Mouse (Mus musculus) right cerebral cortex, postnatal 25 days (tissue): ENCODE measurements around the gene Tlr7.

ENCODE experiments used
- DNase-seq: peaks from one replicate; pipeline ENCODE4 v3.0.0; 2022

Tlr7 gene

DNA sequence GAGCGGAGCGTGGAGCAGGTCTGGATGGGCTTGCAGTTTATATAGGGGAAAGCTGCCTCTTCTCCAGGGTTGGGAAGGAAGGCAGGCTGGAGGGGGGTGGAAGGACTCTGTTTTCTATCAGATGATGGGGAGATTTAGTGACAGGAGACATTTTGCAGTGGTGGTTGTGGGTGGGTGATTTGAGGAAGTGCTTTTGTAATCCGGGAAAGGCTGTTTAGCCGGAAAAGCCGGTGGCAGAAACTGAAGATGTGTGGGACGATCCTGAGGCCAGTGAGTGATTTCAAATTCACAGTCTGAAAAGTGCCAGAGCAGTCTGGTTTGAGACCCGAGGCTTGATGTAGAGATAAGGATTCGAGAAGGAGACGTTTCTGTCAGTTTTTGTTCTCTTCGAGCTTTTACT is 53.8 kb downstream of the Tlr7 start:
- no peak for DNase-seq

DNA sequence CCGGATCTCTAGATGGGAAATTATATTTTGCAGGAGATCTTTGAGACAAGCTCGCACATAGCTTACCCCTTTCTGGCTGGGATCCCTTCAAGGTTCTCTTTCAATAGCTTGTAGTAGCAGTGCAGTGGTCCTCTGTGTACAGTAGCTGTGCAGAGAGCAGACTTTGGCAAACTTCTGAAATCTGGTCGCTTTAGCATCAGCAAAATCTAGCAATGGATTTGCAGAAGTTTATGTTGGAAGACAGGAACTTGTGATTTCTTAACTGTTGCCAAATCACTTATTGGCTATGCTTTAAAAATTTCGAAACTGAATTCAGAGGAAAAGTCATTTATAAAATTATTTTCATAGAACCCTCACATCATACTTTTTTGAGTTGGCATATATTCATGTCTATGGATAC is 66.3 kb downstream of the Tlr7 start, which contains the start of gene Tlr8:
Gene Tlr8 (minus strand): TSS at position 244 of the 400 bp plus-strand sequence.
- DNase-seq: no peak

DNA sequence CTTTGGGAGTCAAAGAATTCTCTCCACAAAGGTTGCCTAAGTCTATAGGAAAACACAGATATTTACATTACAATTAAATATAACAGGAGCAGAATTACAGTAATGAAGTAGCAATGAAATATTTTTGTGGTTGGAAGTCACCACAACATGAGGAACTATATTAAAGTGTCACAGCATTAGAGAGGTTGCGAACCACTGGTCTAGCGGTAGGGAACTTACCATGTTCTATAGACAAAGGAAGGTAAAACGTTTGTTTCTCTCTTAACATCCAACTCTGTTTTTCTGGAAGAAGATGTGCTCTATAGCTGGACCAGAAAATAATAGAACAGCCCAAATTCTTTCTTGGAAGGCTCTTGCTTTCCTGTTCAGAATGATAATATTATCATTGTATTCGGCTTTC is 66.8 kb downstream of the Tlr7 start:
- DNase-seq: no peak
